Mouse (Mus musculus) CH12.LX (cell line): ENCODE data around the gene Zfp827. TPM values are rescaled to one million over a fixed set of nuclear protein-coding genes. Genes with fewer than 3 reads are reported as not detected.
A peak's percentile ranks its signal among the peaks of the same experiment; 100 is the strongest.

ENCODE experiments used
- DNase-seq: peaks from one replicate; pipeline ENCODE4 v3.0.0-alpha.2; 2013; ENCODE audit errors: extremely low read depth
- H3K27ac ChIP-seq: 2 replicates; pipeline ENCODE4 v1.5.1; 2012; ENCODE audit warnings: low read depth, mild to moderate bottlenecking, control low read depth, moderate library complexity; ENCODE audit not compliant: insufficient read depth
- H3K27me3 ChIP-seq: replicated peaks from 2 replicates; pipeline ENCODE3; 2012; ENCODE audit warnings: inconsistent platforms
- H3K36me3 ChIP-seq, 2 experiments: replicated peaks in 1 of 2; 2 replicates each; pipeline versions ENCODE3 to v1.6.1; 2012; ENCODE audit warnings: inconsistent platforms in 1 of 2, low read length in 1 of 2, mild to moderate bottlenecking in 1 of 2, mixed read lengths in 1 of 2, moderate library complexity in 1 of 2; ENCODE audit not compliant: control insufficient read depth in 1 of 2, insufficient read depth in 1 of 2
- H3K4me1 ChIP-seq, 2 experiments: 2 replicates each; pipeline ENCODE4 v1.6.1; 2012; ENCODE audit warnings: inconsistent platforms in 1 of 2, moderate library complexity in 1 of 2; ENCODE audit not compliant: insufficient read depth in 2 of 2, control insufficient read depth in 1 of 2
- H3K4me2 ChIP-seq: 2 replicates; pipeline ENCODE4 v1.6.1; 2012; ENCODE audit warnings: low read depth, mild to moderate bottlenecking, control low read depth; ENCODE audit not compliant: poor library complexity, insufficient read depth, severe bottlenecking
- H3K4me3 ChIP-seq, 3 experiments: fragments of 150-350 bp in 1 of 3; sonication (generic) in 1 of 3; replicated peaks in 1 of 3; 2 replicates each; pipeline versions ENCODE3 to v1.5.1; 2011 to 2012; ENCODE audit warnings: low read depth in 2 of 3, low read length in 2 of 3, mild to moderate bottlenecking in 2 of 3, moderate library complexity in 2 of 3, control low read depth in 1 of 3, improper control_type of control experiment in 1 of 3, inconsistent platforms in 1 of 3, mixed read lengths in 1 of 3; ENCODE audit not compliant: poor library complexity in 1 of 3
- H3K79me2 ChIP-seq: replicated peaks from 2 replicates; pipeline ENCODE4 v1.6.1; 2012; ENCODE audit warnings: mild to moderate bottlenecking, moderate library complexity; ENCODE audit not compliant: control insufficient read depth, poor library complexity, insufficient read depth, severe bottlenecking; ENCODE audit errors: extremely low read depth
- H3K9ac ChIP-seq: 2 replicates; pipeline ENCODE4 v1.6.1; 2012; ENCODE audit warnings: low read depth, mild to moderate bottlenecking, control low read depth, moderate library complexity; ENCODE audit not compliant: insufficient read depth
- H3K9me3 ChIP-seq: replicated peaks from 2 replicates; pipeline ENCODE3; 2012; ENCODE audit warnings: low read length, inconsistent platforms, mixed read lengths
- BHLHE40 ChIP-seq: IDR thresholded peaks from 2 replicates; pipeline ENCODE4 v1.6.1; 2011; ENCODE audit warnings: mild to moderate bottlenecking, low read depth, low read length, improper control_type of control experiment
- E2F4 ChIP-seq: IDR thresholded peaks from 2 replicates; pipeline ENCODE4 v1.6.1; 2011; ENCODE audit warnings: low read depth, low read length, improper control_type of control experiment; ENCODE audit not compliant: insufficient replicate concordance
- ELF1 ChIP-seq: IDR thresholded peaks from 2 replicates; pipeline ENCODE4 v1.6.1; 2014; ENCODE audit warnings: low read depth, mild to moderate bottlenecking, inconsistent platforms, low read length, improper control_type of control experiment
- EP300 ChIP-seq: IDR thresholded peaks from 2 replicates; pipeline ENCODE4 v1.6.1; 2011; ENCODE audit warnings: low read length, improper control_type of control experiment
- ETS1 ChIP-seq: conservative IDR thresholded peaks from 2 replicates; pipeline ENCODE4 v1.6.1; 2012; ENCODE audit warnings: low read depth, mild to moderate bottlenecking, inconsistent platforms, low read length, improper control_type of control experiment, moderate library complexity
- GABPA ChIP-seq: IDR thresholded peaks from 2 replicates; pipeline ENCODE4 v1.6.1; 2012; ENCODE audit warnings: low read depth, low read length, improper control_type of control experiment, inconsistent platforms; ENCODE audit not compliant: insufficient replicate concordance
- HCFC1 ChIP-seq: IDR thresholded peaks from 2 replicates; pipeline ENCODE4 v1.6.1; 2012; ENCODE audit warnings: low read depth, mild to moderate bottlenecking, inconsistent platforms, low read length, improper control_type of control experiment
- IRF4 ChIP-seq: IDR thresholded peaks from 2 replicates; pipeline ENCODE4 v1.6.1; 2014; ENCODE audit warnings: low read depth, mild to moderate bottlenecking, inconsistent platforms, low read length, improper control_type of control experiment
- JUN ChIP-seq: IDR thresholded peaks from 2 replicates; pipeline ENCODE4 v1.6.1; 2011; ENCODE audit warnings: low read depth, mild to moderate bottlenecking, low read length, improper control_type of control experiment, moderate library complexity; ENCODE audit not compliant: insufficient read depth
- JUND ChIP-seq: conservative IDR thresholded peaks from 2 replicates; pipeline ENCODE4 v1.6.1; 2011; ENCODE audit warnings: low read depth, low read length, improper control_type of control experiment
- KAT2A ChIP-seq: IDR thresholded peaks from 2 replicates; pipeline ENCODE4 v1.6.1; 2012; ENCODE audit warnings: low read length, improper control_type of control experiment, inconsistent platforms; ENCODE audit not compliant: insufficient replicate concordance
- MAFK ChIP-seq: IDR thresholded peaks from 2 replicates; pipeline ENCODE4 v1.6.1; 2011; ENCODE audit warnings: low read length, improper control_type of control experiment; ENCODE audit not compliant: insufficient replicate concordance
- MAX ChIP-seq: IDR thresholded peaks from 2 replicates; pipeline ENCODE4 v1.6.1; 2011; ENCODE audit warnings: low read length, improper control_type of control experiment
- MEF2A ChIP-seq: IDR thresholded peaks from 2 replicates; pipeline ENCODE4 v1.6.1; 2014; ENCODE audit warnings: low read depth, mild to moderate bottlenecking, inconsistent platforms, low read length, improper control_type of control experiment, borderline replicate concordance
- MXI1 ChIP-seq: IDR thresholded peaks from 2 replicates; pipeline ENCODE4 v1.6.1; 2011; ENCODE audit warnings: mild to moderate bottlenecking, low read depth, low read length, improper control_type of control experiment
- MYC ChIP-seq: IDR thresholded peaks from 2 replicates; pipeline ENCODE4 v1.6.1; 2011; ENCODE audit warnings: low read depth, mild to moderate bottlenecking, improper control_type of control experiment, low read length
- NELFE ChIP-seq: IDR thresholded peaks from 2 replicates; pipeline ENCODE4 v1.6.1; 2011; ENCODE audit warnings: low read depth, low read length, improper control_type of control experiment
- NRF1 ChIP-seq: IDR thresholded peaks from 2 replicates; pipeline ENCODE4 v1.6.1; 2014; ENCODE audit warnings: low read depth, mild to moderate bottlenecking, inconsistent platforms, low read length, improper control_type of control experiment, moderate library complexity
- PAX5 ChIP-seq: IDR thresholded peaks from 2 replicates; pipeline ENCODE4 v1.6.1; 2012; ENCODE audit warnings: low read length, inconsistent platforms, mixed read lengths
- POLR2A ChIP-seq: IDR thresholded peaks from 2 replicates; pipeline ENCODE4 v1.6.1; 2011; ENCODE audit warnings: low read depth, mild to moderate bottlenecking, improper control_type of control experiment, low read length
- RAD21 ChIP-seq: IDR thresholded peaks from 2 replicates; pipeline ENCODE4 v1.6.1; 2011; ENCODE audit warnings: low read depth, mild to moderate bottlenecking, low read length, improper control_type of control experiment, moderate library complexity
- SMC3 ChIP-seq: IDR thresholded peaks from 2 replicates; pipeline ENCODE4 v1.6.1; 2011; ENCODE audit warnings: low read depth, low read length, improper control_type of control experiment
- TCF12 ChIP-seq: IDR thresholded peaks from 2 replicates; pipeline ENCODE4 v1.6.1; 2014; ENCODE audit warnings: low read depth, mild to moderate bottlenecking, inconsistent platforms, low read length, improper control_type of control experiment
- UBTF ChIP-seq: IDR thresholded peaks from 2 replicates; pipeline ENCODE4 v1.6.1; 2012; ENCODE audit warnings: low read depth, mild to moderate bottlenecking, inconsistent platforms, low read length, improper control_type of control experiment, moderate library complexity
- USF1 ChIP-seq: IDR thresholded peaks from 2 replicates; pipeline ENCODE4 v1.6.1; 2014; ENCODE audit warnings: low read depth, mild to moderate bottlenecking, inconsistent platforms, low read length, improper control_type of control experiment
- ZC3H11A ChIP-seq: IDR thresholded peaks from 2 replicates; pipeline ENCODE4 v1.6.1; 2012; ENCODE audit warnings: low read depth, mild to moderate bottlenecking, inconsistent platforms, low read length, improper control_type of control experiment
- ZKSCAN1 ChIP-seq: IDR thresholded peaks from 2 replicates; pipeline ENCODE4 v1.6.1; 2012; ENCODE audit warnings: low read depth, inconsistent platforms, low read length, improper control_type of control experiment, borderline replicate concordance
- ZMIZ1 ChIP-seq: IDR thresholded peaks from 2 replicates; pipeline ENCODE4 v1.6.1; 2012; ENCODE audit warnings: low read depth, mild to moderate bottlenecking, inconsistent platforms, low read length, improper control_type of control experiment
- ZNF384 ChIP-seq: IDR thresholded peaks from 2 replicates; pipeline ENCODE4 v1.6.1; 2012; ENCODE audit warnings: low read depth, low read length, improper control_type of control experiment, inconsistent platforms
- dilution Hi-C: fragments of 300-500 bp; cut with MboI; formaldehyde crosslinking; loops from 2 replicates; pipeline ENCODE4 v1.14.3; 2020; ENCODE audit warnings: low sequenced_read_pairs; ENCODE audit not compliant: extremely low pct_unique_long_range_greater_than_20kb, extremely low pct_ligation_motif_present
- in situ Hi-C: fragments of 300-500 bp; cut with MboI; formaldehyde crosslinking; loops from 3 replicates; pipeline ENCODE4 v1.14.3; 2019; ENCODE audit warnings: low sequenced_read_pairs, low pct_ligation_motif_present, low pct_unique_long_range_greater_than_20kb, mixed read lengths
- polyA plus RNA-seq: library from polyadenylated mRNA; unstranded; fragments of >175 nt; gene quantifications from 2 replicates; pipeline ENCODE4 v1.2.1, GENCODE M21; 2012; ENCODE audit warnings: low read depth; ENCODE audit not compliant: insufficient read length
- total RNA-seq, 2 experiments: library from RNA; depleted of rRNA; stranded (reverse); fragments of 300-350 nt in 1 of 2; fragments of >200 nt in 1 of 2; gene quantifications; 2 replicates each; pipeline ENCODE4 v1.2.3; 2012 to 2014

Zfp827 gene
- total and polyA plus RNA-seq, 3 experiments: 4.3 to 11.1 (median 7.8) TPM

GRCm38 (mm10) chr8:79149880-79150279 lies 121.6 kb downstream of the Zfp827 start:
- no peaks in the 10 kb centered on the region for H3K27me3 ChIP-seq
- H3K4me1 ChIP-seq: peaks cover 55 to 96% of the 10 kb centered on the region in 2 experiments
- DNase-seq: peak; percentile 34
- TF ChIP-seq ZKSCAN1 (no peak), MAX (peak; percentile 82), SMC3 (no peak), GABPA (no peak), ETS1 (peak; percentile 92), MEF2A (no peak), IRF4 (peak; percentile 22; the same call in 1 of the 2 replicates), BHLHE40 (peak; percentile 99), ELF1 (no peak), MAFK (0 out of 2 replicates have a peak, but pooled peaks have one; percentile 40), USF1 (0 out of 2 replicates have a peak, but pooled peaks have one; percentile 6), MYC (peak; percentile 77), MXI1 (peak; percentile 58; the same call in 1 of the 2 replicates), TCF12 (0 out of 2 replicates have a peak, but pooled peaks have one; percentile 23)
- TF ChIP-seq, all 38 proteins: peak for 9
- Histone ChIP-seq H3K9me3 (no peaks in the 10 kb centered on the region), H3K4me3 (no peak overlapping the region), H3K9ac (0 out of 2 replicates have a peak overlapping the region, but pooled peaks have one; percentile 0), H3K4me2 (peak overlapping the region; percentile 47), H3K36me3 (peaks cover 6 to 53% of the 10 kb centered on the region in 2 experiments), H3K79me2 (no peaks in the 10 kb centered on the region), H3K27ac (peak overlapping the region; percentile 99)
- in situ Hi-C loops: no loop called here
- dilution Hi-C loops: no loop called here

GRCm38 (mm10) chr8:79150544-79151192 lies 122.4 kb downstream of the Zfp827 start:
- H3K4me1 ChIP-seq: peaks cover 55 to 96% of the 10 kb centered on the region in 2 experiments
- DNase-seq: peak; percentile 96
- in situ Hi-C loops (no loop called here), dilution Hi-C loops (no loop called here)
- H3K4me2 ChIP-seq: peak overlapping the region; percentile 72
- no peak overlapping the region for H3K4me3 ChIP-seq
- peak overlapping the region; percentile 99 for H3K27ac ChIP-seq
- no peaks in the 10 kb centered on the region for H3K27me3 ChIP-seq
- H3K9ac ChIP-seq: no peak overlapping the region
- H3K36me3 ChIP-seq: peaks cover 6 to 52% of the 10 kb centered on the region in 2 experiments
- H3K9me3 ChIP-seq: no peaks in the 10 kb centered on the region
- no peaks in the 10 kb centered on the region for H3K79me2 ChIP-seq
- TF ChIP-seq NRF1: no peak
- TF ChIP-seq NELFE: 0 out of 2 replicates have a peak, but pooled peaks have one; percentile 24
- peak; percentile 95 for TF ChIP-seq MAX
- peak; percentile 76; the same call in 1 of the 2 replicates for TF ChIP-seq UBTF
- TF ChIP-seq E2F4: no peak
- peak; percentile 82 for TF ChIP-seq JUND
- no peak for TF ChIP-seq ZKSCAN1
- peak; percentile 89 for TF ChIP-seq EP300
- no peak for TF ChIP-seq ZC3H11A
- TF ChIP-seq ELF1: no peak
- peak; percentile 97 for TF ChIP-seq MYC
- peak; percentile 81 for TF ChIP-seq TCF12
- TF ChIP-seq PAX5: no peak
- TF ChIP-seq JUN: peak; percentile 93
- no peak for TF ChIP-seq KAT2A
- TF ChIP-seq ZMIZ1: peak; percentile 85
- no peak; the same call in none of the 2 replicates for TF ChIP-seq HCFC1
- TF ChIP-seq POLR2A: peak; percentile 45
- TF ChIP-seq GABPA: no peak
- TF ChIP-seq MEF2A: peak; percentile 72
- TF ChIP-seq BHLHE40: peak; percentile 92
- peak; percentile 93 for TF ChIP-seq IRF4
- no peak for TF ChIP-seq ZNF384
- TF ChIP-seq RAD21: peak; percentile 15
